Mouse (Mus musculus) adipocyte (in vitro differentiated cells): ENCODE measurements around the gene Lax1.
"Not testable (repeated sequence)": the region's sequence is repeated elsewhere in the genome, so short reads cannot be mapped to it uniquely, and the experiment has no call there.

Source experiments
- DNase-seq: peaks from one replicate; pipeline ENCODE4 v3.0.0-alpha.2; 2016; ENCODE audit warnings: low spot score

Lax1 gene

DNA sequence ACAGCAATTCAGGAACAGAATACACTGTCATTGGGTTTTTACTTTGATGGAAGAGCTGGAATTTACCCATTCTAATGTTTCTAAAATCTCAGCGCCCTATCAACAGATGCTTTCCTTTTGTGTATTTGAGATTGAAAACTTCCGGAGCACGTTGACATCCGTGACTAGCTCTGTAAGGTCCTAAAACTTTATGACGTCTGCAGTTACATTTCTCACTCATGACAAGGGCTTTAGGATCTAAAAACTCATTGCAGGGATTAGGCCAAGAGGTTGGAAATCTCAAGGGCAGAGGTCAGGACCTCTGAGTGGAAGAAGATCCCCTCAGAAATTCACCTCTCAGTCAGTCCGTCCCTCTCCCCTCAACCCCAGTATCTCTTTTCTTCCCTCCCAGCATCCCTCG is 1.6 kb downstream of the Lax1 start:
- DNase-seq: no peak

GRCm38 (mm10) chr1:133685749-133686519 is 4.0 kb downstream of the Lax1 start:
- peak; percentile 94 for DNase-seq

- DNase-seq: no peak
Observed at GRCm38 (mm10) chr1:133671801-133672200, 18.1 kb downstream of the Lax1 start.

DNA sequence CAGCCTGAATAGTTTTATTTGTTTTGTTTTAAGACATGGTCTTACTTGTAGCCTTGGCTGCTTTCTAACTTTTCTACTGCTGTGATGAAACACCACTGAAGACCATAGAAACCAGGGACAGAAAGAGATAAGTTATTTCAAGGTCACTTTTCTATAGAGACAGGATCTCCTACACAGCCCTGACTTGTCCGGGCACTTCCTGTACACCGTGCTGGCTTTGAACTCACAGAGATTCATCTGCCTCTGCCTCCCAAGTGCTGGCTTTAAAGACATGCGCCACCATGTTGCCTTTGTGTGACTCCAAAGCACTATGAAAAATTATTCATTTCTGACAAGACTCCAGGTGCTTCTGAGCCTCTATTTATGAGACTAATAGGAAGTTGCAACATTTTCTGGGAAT is 18.6 kb downstream of the Lax1 start:
- DNase-seq: no peak

DNA sequence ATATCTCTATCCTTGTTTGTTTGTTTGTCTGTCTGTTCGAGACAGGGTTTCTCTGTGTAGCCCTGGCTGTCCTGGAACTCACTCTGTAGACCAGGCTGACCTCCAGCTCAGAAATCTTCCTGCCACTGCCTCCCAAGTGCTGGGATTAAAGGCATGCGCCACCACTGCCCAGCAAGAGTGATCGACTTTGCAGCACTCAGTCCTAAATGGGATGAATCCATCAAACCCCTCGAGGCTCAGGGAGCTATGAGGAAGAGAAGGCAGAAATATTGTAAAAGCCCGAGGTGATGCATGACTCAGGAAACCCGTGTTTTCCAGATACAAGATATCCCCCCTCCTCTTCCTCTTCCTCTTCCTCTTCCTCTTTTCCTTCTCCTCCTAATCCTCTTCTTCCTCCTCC is 19.1 kb downstream of the Lax1 start:
- no peak for DNase-seq

DNA sequence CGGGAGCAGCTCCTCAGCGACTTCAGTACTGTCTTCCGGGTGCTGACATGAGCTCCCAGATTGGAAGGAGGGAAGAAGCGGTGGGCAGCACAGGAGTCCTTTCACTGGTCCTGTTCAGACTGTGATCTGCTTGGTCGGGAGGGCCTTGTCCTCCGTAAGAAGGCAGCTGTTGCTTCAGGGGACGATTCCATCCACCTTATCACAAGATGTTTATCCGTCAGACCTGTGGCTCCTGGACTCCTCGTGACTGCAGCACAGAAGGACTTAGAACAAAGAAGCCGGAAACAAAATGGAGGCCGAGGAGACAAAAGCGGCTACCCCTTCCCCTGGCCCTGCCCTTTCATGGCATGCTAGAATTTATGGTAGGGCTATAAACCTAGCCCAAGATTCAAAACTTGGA is 19.7 kb downstream of the Lax1 start:
- DNase-seq: no peak

DNA sequence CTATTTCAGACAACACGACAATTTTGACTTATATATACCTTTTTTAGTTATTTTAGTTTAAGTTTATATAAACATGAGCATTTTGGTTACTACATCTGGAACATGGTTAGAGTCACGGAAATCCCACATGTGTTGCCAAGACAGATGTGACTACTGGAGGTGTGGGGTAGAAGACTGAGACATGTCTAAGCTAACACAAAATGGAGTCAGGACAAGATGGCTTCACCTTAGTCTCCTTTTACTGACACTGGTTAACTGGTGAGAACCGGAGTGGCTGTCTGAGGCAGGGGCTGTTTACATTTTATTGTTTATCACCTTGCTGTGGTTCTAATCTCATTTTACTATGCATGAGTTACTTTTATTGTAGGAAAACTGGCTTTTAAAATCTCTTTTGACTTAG is 21.3 kb downstream of the Lax1 start:
- no peak for DNase-seq

DNA sequence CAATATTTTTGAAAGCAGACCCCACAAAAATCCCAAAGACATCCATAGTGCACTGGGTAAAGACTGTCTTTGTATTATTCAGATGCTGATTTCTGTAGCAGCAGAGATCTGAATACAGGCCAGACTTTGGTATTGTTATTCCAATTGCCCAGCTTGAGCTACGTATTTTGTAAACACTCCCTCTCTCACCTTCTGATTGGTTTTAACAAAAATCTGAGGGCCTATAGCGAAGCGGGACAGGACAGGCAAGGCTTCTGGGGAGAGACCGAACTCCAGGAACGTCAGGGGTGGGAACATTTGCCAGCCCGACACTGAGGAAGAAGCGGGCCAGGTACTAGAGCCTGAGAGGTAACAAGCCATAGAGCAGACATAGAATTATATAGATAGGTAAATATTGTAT is 22.2 kb downstream of the Lax1 start:
- DNase-seq: no peak

GRCm38 (mm10) chr1:133665713-133666112 is 24.2 kb downstream of the Lax1 start:
- not testable (repeated sequence) for DNase-seq

DNA sequence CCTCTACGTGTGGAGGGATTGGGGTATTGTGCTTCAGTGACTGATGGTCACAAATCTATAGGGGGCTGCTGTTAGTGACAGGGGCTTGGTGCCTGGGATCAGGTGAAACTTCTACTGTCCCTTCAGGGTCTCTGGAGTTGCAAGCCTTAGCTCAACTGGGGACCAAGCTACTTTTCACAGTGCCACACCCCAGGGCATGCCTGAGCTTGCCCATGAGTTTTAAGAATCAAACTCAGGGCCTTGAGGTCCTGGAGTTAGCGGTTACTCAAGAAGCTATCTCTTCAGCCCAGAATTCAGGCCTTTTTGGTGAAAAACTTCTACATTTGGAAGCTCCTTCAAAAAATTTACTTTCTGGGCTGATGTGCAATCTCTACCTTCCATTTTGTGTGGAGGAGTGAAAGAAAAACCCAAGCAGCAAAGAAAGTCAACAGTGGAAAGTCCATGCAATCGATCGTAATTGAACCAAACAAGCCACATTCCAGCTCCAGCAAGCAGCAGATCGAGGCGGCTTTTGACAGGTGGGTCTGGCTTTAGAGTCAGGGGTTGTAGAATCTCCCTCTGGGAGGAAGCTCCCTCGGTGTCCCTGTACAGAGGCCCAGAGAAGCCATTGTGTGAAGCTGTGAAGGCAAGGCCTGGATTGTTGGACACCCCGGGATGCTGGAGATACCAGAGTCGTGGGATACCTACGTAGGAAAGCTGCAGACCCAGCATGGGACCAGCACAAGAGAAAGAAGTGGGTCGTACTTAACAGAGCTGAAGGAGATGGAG is 25.5 kb downstream of the Lax1 start:
- no peak for DNase-seq

- no peak for DNase-seq
Observed at GRCm38 (mm10) chr1:133663427-133663826, 26.5 kb downstream of the Lax1 start.

GRCm38 (mm10) chr1:133662941-133663340 is 27.0 kb downstream of the Lax1 start:
- DNase-seq: no peak

DNA sequence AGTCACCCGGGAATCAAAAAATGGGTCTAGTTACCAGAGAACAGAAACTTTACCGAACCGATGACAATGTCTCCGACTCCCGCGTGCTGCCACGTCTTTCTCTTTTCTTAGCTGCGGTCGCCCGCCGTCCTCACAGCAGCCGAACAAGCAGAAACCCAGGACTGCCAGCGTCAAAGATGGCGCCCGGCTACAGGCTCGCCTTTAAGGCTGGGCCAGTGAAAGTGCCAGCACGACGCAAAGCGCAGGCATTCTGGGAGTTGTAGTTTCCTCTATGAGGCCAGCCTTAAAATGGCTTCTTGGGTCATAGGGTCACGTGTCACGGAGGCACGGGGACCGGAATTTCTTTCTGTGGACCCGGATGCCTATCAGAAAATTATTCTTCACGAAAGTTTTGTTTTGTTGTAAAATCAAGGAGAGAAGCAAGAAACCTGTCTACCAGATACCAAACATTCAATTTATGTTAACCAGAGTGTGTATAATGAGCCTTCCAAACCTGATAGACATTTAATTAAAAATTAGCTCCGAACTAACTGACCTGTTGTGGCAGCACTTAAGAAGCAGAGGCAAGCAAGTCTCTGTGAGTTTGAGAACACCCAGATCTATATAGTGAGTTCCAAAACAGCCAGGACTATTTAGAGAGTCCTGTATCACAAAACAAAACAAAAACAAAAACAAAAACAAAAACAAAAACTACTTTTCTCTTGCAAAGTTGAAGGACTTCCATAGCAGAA is 28.5 kb downstream of the Lax1 start, which contains the start of gene Gm38394:
TSS of gene Gm38394 (minus strand) at position 116 of the 731 bp plus-strand sequence.
- DNase-seq: peak; percentile 97

- peak; percentile 84 for DNase-seq
Observed at GRCm38 (mm10) chr1:133660466-133661202, 29.3 kb downstream of the Lax1 start, which contains the start of gene Zbed6. TSS of gene Zbed6 (minus strand) at chr1:133660885.

DNA sequence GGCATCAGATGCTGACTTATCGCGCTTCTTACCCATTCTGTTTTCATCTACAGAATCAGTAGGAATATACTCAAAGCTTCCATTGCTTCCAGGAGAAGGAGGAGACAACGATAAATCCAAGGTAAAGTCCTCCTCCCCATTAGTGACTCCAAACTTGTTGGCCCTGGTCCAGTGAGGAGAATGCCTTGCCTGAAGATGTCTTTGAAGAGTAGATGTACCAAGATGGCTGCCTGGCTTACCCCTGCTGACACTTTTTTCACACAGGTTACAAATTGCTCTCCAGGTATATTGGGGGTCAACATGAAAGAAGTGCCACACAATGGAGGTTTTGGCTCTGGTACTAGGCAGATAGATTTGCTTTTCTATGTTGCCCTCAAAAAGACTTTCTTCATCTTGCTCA is 31.0 kb downstream of the Lax1 start:
- no peak for DNase-seq

DNA sequence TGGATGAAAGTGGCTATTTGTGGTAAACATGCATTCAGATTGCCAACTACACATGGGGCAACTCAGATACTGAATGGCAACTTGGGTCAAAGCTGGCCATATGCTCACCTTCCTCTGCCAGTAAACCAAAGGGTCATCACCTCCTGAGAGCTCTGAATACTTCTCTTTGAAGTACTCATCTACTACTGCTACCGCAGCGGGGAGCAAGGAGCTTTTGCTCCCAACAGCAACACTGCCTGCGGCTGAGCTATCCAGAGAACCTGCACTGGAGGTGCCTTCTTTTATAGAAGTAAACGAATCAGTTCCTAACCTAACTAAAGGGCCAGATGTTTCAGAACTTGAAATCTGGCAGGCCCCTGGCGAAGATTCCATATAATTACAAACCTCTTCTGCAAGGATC is 33.1 kb downstream of the Lax1 start:
- no peak for DNase-seq

DNA sequence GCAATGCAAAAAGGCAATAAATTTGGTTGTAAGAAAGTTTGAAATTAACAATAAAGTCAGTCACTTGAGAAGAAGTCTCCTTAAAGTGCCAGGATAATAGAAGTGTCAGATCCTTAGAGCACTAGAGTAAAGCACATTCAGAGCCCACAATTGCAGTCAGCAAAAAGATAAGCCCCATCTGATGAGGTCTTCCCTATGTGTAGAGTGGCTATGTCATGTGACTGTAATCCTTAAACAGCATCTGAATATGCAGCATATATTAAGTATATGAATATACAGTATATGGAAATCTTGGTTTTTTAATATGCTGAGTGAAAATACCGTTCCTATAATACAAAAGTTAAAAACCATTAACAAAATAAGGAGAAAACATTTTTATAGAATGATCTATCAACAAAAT is 36.9 kb downstream of the Lax1 start:
- no peak for DNase-seq

- no peak for DNase-seq
Observed at GRCm38 (mm10) chr1:133650288-133651055, 39.4 kb downstream of the Lax1 start.

DNA sequence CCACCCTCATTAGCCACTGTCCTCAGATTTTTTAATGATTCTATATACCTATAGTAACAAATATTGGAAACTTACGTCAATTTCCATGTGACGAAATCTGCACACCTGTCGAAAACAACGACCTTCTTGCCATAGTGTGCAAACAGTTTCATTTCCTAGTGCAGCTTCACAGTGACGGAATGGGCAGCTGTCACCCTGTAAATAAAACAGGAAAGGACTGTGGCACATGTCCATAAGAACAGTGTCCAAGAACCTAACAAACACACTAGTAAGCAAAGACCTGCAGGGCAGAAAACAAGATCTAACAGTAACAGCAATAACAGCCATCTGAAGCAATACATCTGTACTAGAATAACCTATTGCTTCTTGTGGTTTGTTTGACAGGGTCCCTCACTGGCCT is 44.3 kb downstream of the Lax1 start:
- no peak for DNase-seq

DNA sequence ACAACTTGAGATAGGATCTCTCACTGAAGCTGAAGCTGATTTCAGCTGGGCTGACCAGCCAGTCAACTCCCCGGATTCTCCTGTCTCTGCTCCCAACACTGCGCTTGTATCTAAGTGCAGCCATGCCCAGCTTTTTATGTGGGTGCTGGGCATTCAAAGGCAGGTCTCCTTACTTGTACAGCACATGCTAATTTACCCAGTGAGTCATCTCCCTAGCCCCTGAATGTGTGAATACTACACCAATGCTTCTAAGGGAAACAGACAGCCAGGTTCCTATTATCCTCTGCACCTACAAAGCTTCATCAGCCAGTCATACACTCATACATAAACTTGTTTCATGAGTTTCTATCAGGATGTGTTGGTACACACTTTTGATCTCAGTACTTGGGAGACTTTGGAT is 48.7 kb downstream of the Lax1 start:
- no peak for DNase-seq

GRCm38 (mm10) chr1:133638517-133638916 is 51.4 kb downstream of the Lax1 start:
- DNase-seq: no peak
